Comparison of ENCODE assay signal across 9 mouse cellular contexts in the genomic region with DNA sequence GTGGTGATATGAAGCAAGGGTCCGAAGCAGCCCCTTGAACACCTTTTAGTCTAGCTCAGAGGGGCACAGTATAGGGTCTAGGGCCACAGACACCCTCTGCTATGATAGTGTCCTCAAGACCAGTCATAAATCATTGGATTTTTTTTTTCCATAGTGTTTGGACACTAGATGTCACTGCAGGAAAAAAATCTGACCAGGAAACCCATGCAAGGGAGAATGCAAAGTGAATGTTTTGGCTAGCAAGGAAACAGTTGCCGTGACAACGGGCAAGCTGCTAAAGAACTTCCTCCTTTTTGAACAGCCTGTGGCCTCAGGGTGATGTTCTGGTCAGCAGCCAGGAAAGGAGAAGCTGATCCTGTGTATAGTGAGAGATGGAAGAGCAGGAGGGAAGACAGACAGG.
DNase-seq lines count a peak whose midpoint lies in the region; ATAC-seq lines count a peak whose summit lies in the region.
"Had no signal": no experiment of that assay in that cellular context is flagged by ENCODE, and none has a peak within 500 bp of the region (broad histone marks: within the 10 kb centered on the region; RNA-seq: fewer than 3 reads in every experiment).

No protein-coding gene starts in this region.

- H3K27me3 ChIP-seq in kidney, embryonic 15.5 days = no peaks in the 10 kb centered on the region
- no peaks in the 10 kb centered on the region for H3K27me3 ChIP-seq in limb, embryonic 10.5 days (ENCODE audit: low read depth, poor library complexity, severe bottlenecking)
- H3K27me3 ChIP-seq: CH12.LX had no signal

- no peaks in the 10 kb centered on the region for H3K9me3 ChIP-seq in kidney, embryonic 15.5 days (replicated peaks)
- no peaks in the 10 kb centered on the region for H3K9me3 ChIP-seq in limb, embryonic 10.5 days (replicated peaks)

- WGBS in kidney, embryonic 15.5 days = 44% methylated on average over 3 of the region's 3 CpGs
- WGBS in limb, embryonic 10.5 days = 66% methylated on average over 3 of the region's 3 CpGs

- no peak for ATAC-seq in monocyte, adult 5-6 weeks (replicated peaks; ENCODE audit: insufficient number of reproducible peaks, low FRiP score, low TSS enrichment, poor library complexity, severe bottlenecking)
- ATAC-seq in kidney, embryonic 15.5 days (replicated peaks; ENCODE audit: low FRiP score) = peak; percentile 36; the same call in 1 of the 2 replicates

- no peak overlapping the region for H3K4me3 ChIP-seq in kidney, embryonic 15.5 days (replicated peaks)
- no peak overlapping the region for H3K4me3 ChIP-seq in limb, embryonic 10.5 days

- H3K9ac ChIP-seq in kidney, embryonic 15.5 days = no peak overlapping the region

- H3K4me1 ChIP-seq in kidney, embryonic 15.5 days = peaks cover 3% of the 10 kb centered on the region
- peaks cover 14% of the 10 kb centered on the region for H3K4me1 ChIP-seq in limb, embryonic 10.5 days

- H3K4me2 ChIP-seq in kidney, embryonic 15.5 days = no peak overlapping the region

- no peaks in the 10 kb centered on the region for H3K36me3 ChIP-seq in kidney, embryonic 15.5 days
- no peaks in the 10 kb centered on the region for H3K36me3 ChIP-seq in limb, embryonic 10.5 days

- H3K27ac ChIP-seq in kidney, embryonic 15.5 days = no peak overlapping the region
- H3K27ac ChIP-seq in limb, embryonic 10.5 days = no peak overlapping the region

- peak; percentile 19 to 22 for DNase-seq in monocyte, adult 2 months (ENCODE audit: low read depth in 1 of 2, low spot score in 2 of 2)
- peak; percentile 89 for DNase-seq in embryo, embryonic 11 days
- DNase-seq in heart, adult 8-10 months (ENCODE audit: low spot score) = peak; percentile 76
- peak; percentile 61 for DNase-seq in limb, embryonic 10.5 days (ENCODE audit: low spot score)
- peak; percentile 64 for DNase-seq in neural tube, embryonic 10.5 days (ENCODE audit: extremely low spot score, low spot score)
- peak; percentile 8 to 24 for DNase-seq in urinary bladder, postnatal 36 days (ENCODE audit: low spot score in 2 of 2)

Comparison
In these comparisons a context has a peak if more than half of its experiments do, and no peak if none do; other contexts are left out.
1. DNase-seq: peak in every context shown above with its lines; median percentile 89 in embryo, embryonic 11 days; 76 in heart, adult 8-10 months; 64 in neural tube, embryonic 10.5 days; 61 in limb, embryonic 10.5 days; 20 in monocyte, adult 2 months; 16 in urinary bladder, postnatal 36 days.